Mouse (Mus musculus): ENCODE data around the gene Cdc25b. TPM values are rescaled to one million over a fixed set of nuclear protein-coding genes. Genes with fewer than 3 reads are reported as not detected.

The Cdc25b gene
- total and polyA plus RNA-seq, 3 experiments = 4.3 to 12.5 (median 10.3) TPM

DNA sequence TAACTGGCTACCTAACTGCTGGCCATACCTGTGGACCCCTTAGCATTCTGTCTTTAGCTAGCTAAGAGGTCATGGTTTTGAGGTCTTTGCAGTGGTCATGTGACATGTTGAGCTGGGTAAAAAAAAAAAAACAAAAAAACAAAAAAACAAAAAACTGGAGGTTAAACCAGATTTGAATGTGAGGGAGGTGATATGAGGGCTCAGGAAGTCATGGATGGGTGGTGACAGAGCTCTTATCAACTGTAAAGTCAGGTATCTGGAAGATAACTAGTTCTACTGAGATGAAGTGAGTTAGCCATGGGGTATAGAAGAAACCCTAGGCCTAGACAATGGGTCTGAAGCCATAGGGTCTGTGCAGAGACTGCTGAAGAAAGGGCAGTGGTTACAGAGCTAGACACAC is 55.4 kb downstream of the Cdc25b start:
- Histone ChIP-seq H3K79me2 (replicated peaks; ENCODE audit: control insufficient read depth, insufficient read depth, low read length) (no peaks in the 10 kb centered on the region), H3K4me3 (no peak overlapping the region), H3K27me3 (ENCODE audit: control insufficient read depth, insufficient read depth, low read length) (no peaks in the 10 kb centered on the region), H3K36me3 (ENCODE audit: control insufficient read depth, insufficient read depth, low read length) (no peaks in the 10 kb centered on the region; the same call in 1 of the 2 replicates), H3K27ac (no peak overlapping the region), H3K9ac (ENCODE audit: low read depth, low read length) (no peak overlapping the region), H3K4me1 (ENCODE audit: control insufficient read depth, insufficient read depth, low read length) (no peaks in the 10 kb centered on the region)
- DNase-seq = no peak
- intact Hi-C loops (cut with DNase I) = no loop called here
- TF ChIP-seq EP300 (IDR thresholded peaks at IDR 0.05; ENCODE audit: insufficient read depth, low read depth, low read length) = no peak
- TF ChIP-seq CTCF (IDR thresholded peaks at IDR 0.05) = no peak
- no peak for TF ChIP-seq POLR2A (IDR thresholded peaks at IDR 0.05; ENCODE audit: insufficient read depth, low read depth, low read length)

DNA sequence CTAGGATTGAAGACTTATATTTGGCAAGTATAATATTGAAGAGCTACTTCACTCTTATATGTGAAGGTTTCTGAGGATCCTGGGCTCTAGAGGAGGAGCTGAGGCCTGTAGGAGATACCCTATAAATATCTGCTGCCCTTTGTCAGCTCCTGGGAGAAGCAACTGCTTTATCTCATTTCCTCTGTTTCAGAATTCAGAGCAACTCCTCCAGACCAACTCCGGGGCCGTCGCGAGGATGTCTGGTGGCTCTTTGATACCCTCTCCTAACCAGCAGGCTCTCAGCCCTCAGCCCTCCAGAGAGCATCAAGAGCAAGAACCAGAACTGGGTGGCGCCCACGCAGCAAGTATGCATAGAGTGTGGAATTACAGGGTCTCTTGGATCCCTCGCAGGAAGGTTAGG is 56.2 kb downstream of the Cdc25b start:
- H3K36me3 ChIP-seq (ENCODE audit: control insufficient read depth, insufficient read depth, low read length) = no peaks in the 10 kb centered on the region; the same call in 1 of the 2 replicates
- no peak overlapping the region for H3K9ac ChIP-seq (ENCODE audit: low read depth, low read length)
- WGBS = 33% methylated on average over 7 of the region's 7 CpGs
- no peaks in the 10 kb centered on the region for H3K27me3 ChIP-seq (ENCODE audit: control insufficient read depth, insufficient read depth, low read length)
- no peak for DNase-seq
- no peaks in the 10 kb centered on the region for H3K79me2 ChIP-seq (replicated peaks; ENCODE audit: control insufficient read depth, insufficient read depth, low read length)
- TF ChIP-seq EP300 (IDR thresholded peaks at IDR 0.05; ENCODE audit: insufficient read depth, low read depth, low read length) = no peak
- no peak for TF ChIP-seq POLR2A (IDR thresholded peaks at IDR 0.05; ENCODE audit: insufficient read depth, low read depth, low read length)
- TF ChIP-seq CTCF (IDR thresholded peaks at IDR 0.05) = no peak
- no peak overlapping the region for H3K27ac ChIP-seq
- H3K4me1 ChIP-seq (ENCODE audit: control insufficient read depth, insufficient read depth, low read length) = no peaks in the 10 kb centered on the region
- intact Hi-C loops (cut with DNase I) = no loop called here
- H3K4me3 ChIP-seq = no peak overlapping the region

Other genes starting within 250 kb of the Cdc25b start
- gene Gfra4, start 143.9 kb upstream of the Cdc25b start, total RNA-seq (2021) = 1 to 10 TPM; 7.2 to 8.4 TPM
- 21.3 TPM in 2 replicates for gene Gfra4, start 143.9 kb upstream of the Cdc25b start, polyA plus RNA-seq (2012; rRNA removed)
- 1 to 10 TPM in 1 of 2 experiments, under 1 TPM in 1; 0.73 to 1.6 TPM for gene Adam33, start 123.1 kb upstream of the Cdc25b start, total RNA-seq (2021)
- 7.1 and 10.0 TPM in 2 replicates for gene Adam33, start 123.1 kb upstream of the Cdc25b start, polyA plus RNA-seq (2012; rRNA removed)
- 1 to 10 TPM; 2.1 to 2.5 TPM for gene Siglec1, start 100.2 kb upstream of the Cdc25b start, total RNA-seq (2021)
- gene Siglec1, start 100.2 kb upstream of the Cdc25b start, polyA plus RNA-seq (2012; rRNA removed) = 3.1 and 3.3 TPM in 2 replicates
- 10 to 100 TPM; 29.7 to 31.4 TPM for gene Hspa12b, start 59.7 kb upstream of the Cdc25b start, total RNA-seq (2021)
- gene Hspa12b, start 59.7 kb upstream of the Cdc25b start, polyA plus RNA-seq (2012; rRNA removed) = 21.9 and 27.8 TPM in 2 replicates
- gene Gm11037, start 53.5 kb upstream of the Cdc25b start, total RNA-seq (2021) = not detected
- gene Gm11037, start 53.5 kb upstream of the Cdc25b start, polyA plus RNA-seq (2012; rRNA removed) = not detected in 2 replicates
- gene 1700037H04Rik, start 26.9 kb upstream of the Cdc25b start, total RNA-seq (2021) = 10 to 100 TPM in 1 of 2 experiments, 1 to 10 TPM in 1; 9.8 to 11.3 TPM
- gene 1700037H04Rik, start 26.9 kb upstream of the Cdc25b start, polyA plus RNA-seq (2012; rRNA removed) = 33.6 and 48.9 TPM in 2 replicates
- gene Cenpb, start 6.9 kb upstream of the Cdc25b start, total RNA-seq (2021) = 10 to 100 TPM; 71.9 to 92.6 TPM
- 57.1 and 58.5 TPM in 2 replicates for gene Cenpb, start 6.9 kb upstream of the Cdc25b start, polyA plus RNA-seq (2012; rRNA removed)
- 1 to 10 TPM; 4.4 to 5.2 TPM for gene Spef1, start 333 bp downstream of the Cdc25b start, total RNA-seq (2021)
- gene Spef1, start 333 bp downstream of the Cdc25b start, polyA plus RNA-seq (2012; rRNA removed) = 3.3 and 4.0 TPM in 2 replicates
- gene Ap5s1, start 20.1 kb downstream of the Cdc25b start, total RNA-seq (2021) = 10 to 100 TPM; 33.1 to 41.7 TPM
- 71.4 and 121 TPM in 2 replicates for gene Ap5s1, start 20.1 kb downstream of the Cdc25b start, polyA plus RNA-seq (2012; rRNA removed)
- gene Mavs, start 47.1 kb downstream of the Cdc25b start, total RNA-seq (2021) = 10 to 100 TPM; 65.2 to 79.6 TPM
- gene Mavs, start 47.1 kb downstream of the Cdc25b start, polyA plus RNA-seq (2012; rRNA removed) = 89.0 and 127 TPM in 2 replicates
- gene Pank2, start 75.5 kb downstream of the Cdc25b start, total RNA-seq (2021) = 10 to 100 TPM; 20.7 to 25.4 TPM
- 8.5 and 19.3 TPM in 2 replicates for gene Pank2, start 75.5 kb downstream of the Cdc25b start, polyA plus RNA-seq (2012; rRNA removed)
- 1 to 10 TPM; 2.9 to 3.9 TPM for gene Rnf24, start 165.9 kb downstream of the Cdc25b start, total RNA-seq (2021)
- gene Rnf24, start 165.9 kb downstream of the Cdc25b start, polyA plus RNA-seq (2012; rRNA removed) = 2.7 and 3.5 TPM in 2 replicates

Data from heart, adult 2 months (tissue).